Mouse (Mus musculus) heart, embryonic 12.5 days (tissue): ENCODE measurements at regions not wholly inside any gene's neighbourhood (a gene's known extent, or its start where the extent isn't known, plus 50 kb on each side); places are given as distances from the start of the nearest gene placed in this dataset.

Experiments
- ATAC-seq: fragments of 200-750 bp; cut with Nextera tagmentation; 2 replicates; pipeline ENCODE4 v1.8.0; 2017; ENCODE audit warnings: moderate TSS enrichment, moderate library complexity; ENCODE audit not compliant: insufficient number of reproducible peaks, low FRiP score
- H3K27ac ChIP-seq: fragments of 300-500 bp; sonication (generic); 2 replicates; pipeline ENCODE4 v1.5.1; 2016; ENCODE audit warnings: mild to moderate bottlenecking, moderate library complexity; ENCODE audit not compliant: poor library complexity, severe bottlenecking
- H3K27me3 ChIP-seq: fragments of 300-500 bp; sonication (generic); replicated peaks from 2 replicates; pipeline ENCODE4 v1.6.1; 2016; ENCODE audit warnings: mild to moderate bottlenecking, moderate library complexity
- H3K36me3 ChIP-seq: fragments of 300-500 bp; sonication (generic); 2 replicates; pipeline ENCODE4 v1.6.1; 2016; ENCODE audit warnings: mild to moderate bottlenecking, moderate library complexity
- H3K4me1 ChIP-seq: fragments of 300-500 bp; sonication (generic); replicated peaks from 2 replicates; pipeline ENCODE4 v1.6.1; 2016; ENCODE audit warnings: mild to moderate bottlenecking
- H3K4me2 ChIP-seq: fragments of 300-500 bp; sonication (generic); 2 replicates; pipeline ENCODE4 v1.6.1; 2016; ENCODE audit warnings: mild to moderate bottlenecking, moderate library complexity
- H3K4me3 ChIP-seq: fragments of 300-500 bp; sonication (generic); 2 replicates; pipeline ENCODE4 v1.5.1; 2016; ENCODE audit warnings: mild to moderate bottlenecking
- H3K9ac ChIP-seq: fragments of 300-500 bp; sonication (generic); 2 replicates; pipeline ENCODE4 v1.6.1; 2016; ENCODE audit warnings: mild to moderate bottlenecking, moderate library complexity
- H3K9me3 ChIP-seq: fragments of 300-500 bp; sonication (generic); replicated peaks from 2 replicates; pipeline ENCODE4 v1.6.1; 2016; ENCODE audit warnings: mild to moderate bottlenecking, moderate library complexity
- WGBS: fragments of 180-500 bp; shearing (Covaris S2); methylation state at CpG from one replicate; pipeline ENCODE4 v1.1.7; 2016; 5-methylcytosine and 5-hydroxymethylcytosine counted together

- H3K27ac ChIP-seq: peak overlapping the region; percentile 58
- peak; percentile 69 for ATAC-seq
- WGBS: 26% methylated on average over 15 of the region's 15 CpGs
- peaks cover 18% of the 10 kb centered on the region for H3K4me1 ChIP-seq
- no peaks in the 10 kb centered on the region for H3K36me3 ChIP-seq
- H3K9ac ChIP-seq: no peak overlapping the region
- peak overlapping the region; percentile 51 for H3K4me2 ChIP-seq
- no peak overlapping the region for H3K4me3 ChIP-seq
- 0 out of 2 replicates have a peak, but pooled peaks cover 8% of the 10 kb centered on the region for H3K27me3 ChIP-seq
- H3K9me3 ChIP-seq: no peaks in the 10 kb centered on the region
Measured at GRCm38 (mm10) chr17:68165171-68165825, 108.3 kb upstream of the L3mbtl4 start.

GRCm38 (mm10) chr17:68166397-68166796 is 107.2 kb upstream of the L3mbtl4 start:
- Histone ChIP-seq H3K4me3 (no peak overlapping the region), H3K36me3 (no peaks in the 10 kb centered on the region), H3K4me1 (peaks cover 18% of the 10 kb centered on the region), H3K9me3 (no peaks in the 10 kb centered on the region), H3K9ac (no peak overlapping the region), H3K27ac (0 out of 2 replicates have a peak overlapping the region, but pooled peaks have one; percentile 47), H3K27me3 (0 out of 2 replicates have a peak, but pooled peaks cover 8% of the 10 kb centered on the region), H3K4me2 (no peak overlapping the region)
- WGBS: 72% methylated on average over 4 of the region's 4 CpGs
- ATAC-seq: no peak

GRCm38 (mm10) chr17:68172838-68173237 is 100.8 kb upstream of the L3mbtl4 start:
- 88% methylated on average over 7 of the region's 7 CpGs for WGBS
- Histone ChIP-seq H3K36me3 (no peaks in the 10 kb centered on the region), H3K27ac (no peak overlapping the region), H3K27me3 (0 out of 2 replicates have a peak, but pooled peaks cover 8% of the 10 kb centered on the region), H3K4me1 (no peaks in the 10 kb centered on the region), H3K9ac (no peak overlapping the region), H3K4me3 (no peak overlapping the region), H3K4me2 (no peak overlapping the region), H3K9me3 (no peaks in the 10 kb centered on the region)
- ATAC-seq: no peak

- H3K9me3 ChIP-seq: peaks cover 5% of the 10 kb centered on the region
- H3K27ac ChIP-seq: no peak overlapping the region
- ATAC-seq: no peak
- H3K27me3 ChIP-seq: no peaks in the 10 kb centered on the region
- H3K9ac ChIP-seq: no peak overlapping the region
- no peaks in the 10 kb centered on the region for H3K4me1 ChIP-seq
- H3K36me3 ChIP-seq: no peaks in the 10 kb centered on the region
- no peak overlapping the region for H3K4me2 ChIP-seq
- H3K4me3 ChIP-seq: no peak overlapping the region
- 58% methylated on average over 9 of the region's 9 CpGs for WGBS
Measured at GRCm38 (mm10) chr17:68176611-68177165, 96.9 kb upstream of the L3mbtl4 start.

GRCm38 (mm10) chr17:68177835-68178234 is 95.8 kb upstream of the L3mbtl4 start:
- H3K4me2 ChIP-seq: no peak overlapping the region
- no peaks in the 10 kb centered on the region for H3K4me1 ChIP-seq
- no peak for ATAC-seq
- H3K27me3 ChIP-seq: no peaks in the 10 kb centered on the region
- no peak overlapping the region for H3K4me3 ChIP-seq
- no peak overlapping the region for H3K27ac ChIP-seq
- H3K9me3 ChIP-seq: peaks cover 5% of the 10 kb centered on the region
- no peaks in the 10 kb centered on the region for H3K36me3 ChIP-seq
- no peak overlapping the region for H3K9ac ChIP-seq
- 23% methylated on average over 2 of the region's 2 CpGs for WGBS

GRCm38 (mm10) chr17:68185385-68185784 is 88.2 kb upstream of the L3mbtl4 start:
- no peak overlapping the region for H3K4me3 ChIP-seq
- H3K9ac ChIP-seq: no peak overlapping the region
- ATAC-seq: no peak
- 41% methylated on average over 2 of the region's 2 CpGs for WGBS
- H3K4me1 ChIP-seq: no peaks in the 10 kb centered on the region
- peaks cover 5% of the 10 kb centered on the region; the same call in 1 of the 2 replicates for H3K9me3 ChIP-seq
- no peaks in the 10 kb centered on the region for H3K27me3 ChIP-seq
- no peaks in the 10 kb centered on the region for H3K36me3 ChIP-seq
- H3K27ac ChIP-seq: no peak overlapping the region
- no peak overlapping the region for H3K4me2 ChIP-seq

GRCm38 (mm10) chr17:68189888-68190287 is 83.7 kb upstream of the L3mbtl4 start:
- WGBS: 76% methylated on average over 4 of the region's 4 CpGs
- no peaks in the 10 kb centered on the region for H3K4me1 ChIP-seq
- H3K9ac ChIP-seq: no peak overlapping the region
- no peak overlapping the region for H3K4me3 ChIP-seq
- H3K36me3 ChIP-seq: no peaks in the 10 kb centered on the region
- H3K9me3 ChIP-seq: peaks cover 12% of the 10 kb centered on the region
- H3K27ac ChIP-seq: no peak overlapping the region
- no peaks in the 10 kb centered on the region for H3K27me3 ChIP-seq
- no peak overlapping the region for H3K4me2 ChIP-seq
- ATAC-seq: no peak

- Histone ChIP-seq H3K4me3 (no peak overlapping the region), H3K9me3 (no peaks in the 10 kb centered on the region), H3K4me1 (peaks cover 3% of the 10 kb centered on the region; the same call in 1 of the 2 replicates), H3K27me3 (no peaks in the 10 kb centered on the region), H3K4me2 (no peak overlapping the region), H3K36me3 (no peaks in the 10 kb centered on the region), H3K9ac (no peak overlapping the region), H3K27ac (no peak overlapping the region)
- WGBS: 92% methylated on average over 4 of the region's 4 CpGs
- ATAC-seq: no peak
Measured at GRCm38 (mm10) chr17:68205545-68205944, 68.1 kb upstream of the L3mbtl4 start.

GRCm38 (mm10) chr17:68208837-68209236 is 64.8 kb upstream of the L3mbtl4 start:
- H3K4me3 ChIP-seq: no peak overlapping the region
- H3K9ac ChIP-seq: no peak overlapping the region
- H3K4me2 ChIP-seq: no peak overlapping the region
- H3K4me1 ChIP-seq: peaks cover 3% of the 10 kb centered on the region; the same call in 1 of the 2 replicates
- H3K36me3 ChIP-seq: no peaks in the 10 kb centered on the region
- H3K27ac ChIP-seq: no peak overlapping the region
- WGBS: 16% methylated on average over 2 of the region's 2 CpGs
- ATAC-seq: no peak
- no peaks in the 10 kb centered on the region for H3K9me3 ChIP-seq
- no peaks in the 10 kb centered on the region for H3K27me3 ChIP-seq

GRCm38 (mm10) chr17:68210313-68211254 is 63.0 kb upstream of the L3mbtl4 start:
- 17% methylated on average over 14 of the region's 14 CpGs for WGBS
- Histone ChIP-seq H3K4me1 (peaks cover 3% of the 10 kb centered on the region; the same call in 1 of the 2 replicates), H3K9me3 (no peaks in the 10 kb centered on the region), H3K27ac (no peak overlapping the region), H3K4me2 (peak overlapping the region; percentile 57), H3K36me3 (no peaks in the 10 kb centered on the region), H3K9ac (no peak overlapping the region), H3K27me3 (no peaks in the 10 kb centered on the region), H3K4me3 (peak overlapping the region; percentile 28)
- ATAC-seq: no peak

- H3K9ac ChIP-seq: no peak overlapping the region
- peaks cover 12% of the 10 kb centered on the region for H3K9me3 ChIP-seq
- no peak overlapping the region for H3K4me3 ChIP-seq
- H3K36me3 ChIP-seq: no peaks in the 10 kb centered on the region
- no peak for ATAC-seq
- no peak overlapping the region for H3K27ac ChIP-seq
- H3K27me3 ChIP-seq: no peaks in the 10 kb centered on the region
- H3K4me2 ChIP-seq: no peak overlapping the region
- WGBS: 61% methylated on average over 4 of the region's 4 CpGs
- no peaks in the 10 kb centered on the region for H3K4me1 ChIP-seq
Measured at GRCm38 (mm10) chr17:68218246-68218645, 55.4 kb upstream of the L3mbtl4 start.
